ENCODE assay signal across 8 mouse cellular contexts in the genomic region with DNA sequence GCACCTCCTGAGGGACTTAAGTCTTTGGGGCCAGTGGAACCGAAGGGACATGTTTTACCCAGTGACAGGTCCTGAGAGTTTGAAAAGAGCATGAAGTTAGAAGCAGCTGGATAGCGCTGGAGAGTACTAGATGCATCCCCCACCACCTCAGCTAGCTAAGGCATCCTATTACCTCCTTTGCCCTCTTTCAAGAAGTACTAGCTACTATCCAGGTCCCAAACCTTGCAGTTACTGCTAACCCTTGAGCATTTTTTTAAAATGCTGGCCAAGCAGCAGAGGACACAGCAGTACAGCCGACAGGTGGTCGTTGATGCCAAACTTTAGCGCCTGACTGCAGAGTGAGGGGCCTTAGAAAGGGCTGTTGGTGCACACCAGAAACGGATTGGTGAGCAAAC. TPM values are rescaled to one million over a fixed set of nuclear protein-coding genes. Genes with fewer than 3 reads are reported as not detected.
DNase-seq lines count a peak whose midpoint lies in the region; ATAC-seq and TF ChIP-seq lines count a peak whose summit lies in the region.

No protein-coding gene starts in this region.

- no peak for TF ChIP-seq CTCF in hindbrain, postnatal 0 days (IDR thresholded peaks at IDR 0.05; ENCODE audit: low read depth)

- H3K4me3 ChIP-seq in lung, embryonic 16.5 days (ENCODE audit: low read length): peak overlapping the region; percentile 84
- peak overlapping the region; percentile 81 for H3K4me3 ChIP-seq in hindbrain, postnatal 0 days (ENCODE audit: low read length)

- ATAC-seq in lung, embryonic 16.5 days (ENCODE audit: low read depth): no peak
- ATAC-seq in hindbrain, postnatal 0 days: no peak
- no peak for ATAC-seq in erythroid progenitor cell, adult 5-6 weeks (replicated peaks; ENCODE audit: low FRiP score, poor library complexity, severe bottlenecking)

- H3K9ac ChIP-seq in lung, embryonic 16.5 days (ENCODE audit: low read length): peak overlapping the region; percentile 86
- peak overlapping the region; percentile 78 for H3K9ac ChIP-seq in hindbrain, postnatal 0 days (replicated peaks; ENCODE audit: low read length)

- peak overlapping the region; percentile 95 for H3K4me2 ChIP-seq in lung, embryonic 16.5 days (ENCODE audit: low read depth, low read length)
- H3K4me2 ChIP-seq in hindbrain, postnatal 0 days (ENCODE audit: low read depth, low read length): peak overlapping the region; percentile 88

- H3K27me3 ChIP-seq in lung, embryonic 16.5 days (ENCODE audit: control insufficient read depth, insufficient read depth, low read depth, low read length): no peaks in the 10 kb centered on the region
- no peaks in the 10 kb centered on the region for H3K27me3 ChIP-seq in hindbrain, postnatal 0 days (ENCODE audit: insufficient read depth, low read length)

- peak; percentile 5 for DNase-seq in cerebellum, adult 11 months
- DNase-seq in cerebellum, adult 8-10 months: no peak
- no peak for DNase-seq in lung, adult 18-20 months
- peak; percentile 28 for DNase-seq in hindbrain, postnatal 0 days (ENCODE audit: low spot score)
- DNase-seq in neural tube, embryonic 10.5 days (ENCODE audit: extremely low spot score, low spot score): peak; percentile 37
- DNase-seq in adrenal gland, postnatal 36 days: no peak

- H3K27ac ChIP-seq in lung, embryonic 16.5 days (ENCODE audit: low read length): no peak overlapping the region
- no peak overlapping the region for H3K27ac ChIP-seq in hindbrain, postnatal 0 days

- H3K9me3 ChIP-seq in lung, embryonic 16.5 days (ENCODE audit: control insufficient read depth, low read length): no peaks in the 10 kb centered on the region
- no peaks in the 10 kb centered on the region for H3K9me3 ChIP-seq in hindbrain, postnatal 0 days (ENCODE audit: low read length)

- 6% methylated on average over 6 of the region's 6 CpGs for WGBS in lung, embryonic 16.5 days
- 7% methylated on average over 6 of the region's 6 CpGs for WGBS in hindbrain, postnatal 0 days

- H3K36me3 ChIP-seq in lung, embryonic 16.5 days (ENCODE audit: control insufficient read depth, insufficient read depth, low read length): no peaks in the 10 kb centered on the region
- no peaks in the 10 kb centered on the region for H3K36me3 ChIP-seq in hindbrain, postnatal 0 days (ENCODE audit: insufficient read depth, low read length)

- H3K4me1 ChIP-seq in lung, embryonic 16.5 days (replicated peaks; ENCODE audit: control insufficient read depth, insufficient read depth, low read length): peaks cover 4% of the 10 kb centered on the region; the same call in 1 of the 2 replicates
- H3K4me1 ChIP-seq in hindbrain, postnatal 0 days (ENCODE audit: insufficient read depth, low read length): 0 out of 2 replicates have a peak, but pooled peaks cover 4% of the 10 kb centered on the region

RNA-seq across cellular contexts. Expression of a gene that starts 1.0 kb away (rescaled TPM):
- 10.7 and 11.8 TPM in 2 replicates for polyA plus RNA-seq in lung, embryonic 16.5 days (2015; fragmentation: Nextera tagmentation; extraction: Ambion mirVana)
- 46.8 and 48.8 TPM in 2 replicates for total RNA-seq in hindbrain, postnatal 0 days (2014; rRNA removed)
- 47.4 and 51.5 TPM in 2 replicates for polyA plus RNA-seq in hindbrain, postnatal 0 days (2015; fragmentation: Nextera tagmentation; extraction: Ambion mirVana)
- 0.72 and 2.1 TPM in 2 replicates for total RNA-seq in erythroid progenitor cell, adult 5-6 weeks (2015; ENCODE audit: low replicate concordance)
- total RNA-seq in erythroid progenitor cell, adult 5-6 weeks (2017; ENCODE audit: low replicate concordance): 1.0 TPM in 1 of 2 replicates, not detected in the other
- total RNA-seq in adrenal gland, postnatal 36 days (2021): 10 to 100 TPM; 87.4 to 93.4 TPM

Comparison
In these comparisons a context has a peak if more than half of its experiments do, and no peak if none do; other contexts are left out.
1. DNase-seq: peak in cerebellum, adult 11 months (single experiment), hindbrain, postnatal 0 days (single experiment) and neural tube, embryonic 10.5 days (single experiment); none in cerebellum, adult 8-10 months (single experiment), lung, adult 18-20 months (0 of 2) and adrenal gland, postnatal 36 days (0 of 2).
2. RNA of a gene that starts 1.0 kb away (total RNA-seq): 87.4 to 93.4 TPM in adrenal gland, postnatal 36 days and 46.8 to 48.8 TPM in hindbrain, postnatal 0 days; 0.72 to 2.1 TPM in erythroid progenitor cell, adult 5-6 weeks; every median in the first group is over 10 times any median in the second.